Mouse (Mus musculus): ENCODE results near the gene 4930579F01Rik.

DNA sequence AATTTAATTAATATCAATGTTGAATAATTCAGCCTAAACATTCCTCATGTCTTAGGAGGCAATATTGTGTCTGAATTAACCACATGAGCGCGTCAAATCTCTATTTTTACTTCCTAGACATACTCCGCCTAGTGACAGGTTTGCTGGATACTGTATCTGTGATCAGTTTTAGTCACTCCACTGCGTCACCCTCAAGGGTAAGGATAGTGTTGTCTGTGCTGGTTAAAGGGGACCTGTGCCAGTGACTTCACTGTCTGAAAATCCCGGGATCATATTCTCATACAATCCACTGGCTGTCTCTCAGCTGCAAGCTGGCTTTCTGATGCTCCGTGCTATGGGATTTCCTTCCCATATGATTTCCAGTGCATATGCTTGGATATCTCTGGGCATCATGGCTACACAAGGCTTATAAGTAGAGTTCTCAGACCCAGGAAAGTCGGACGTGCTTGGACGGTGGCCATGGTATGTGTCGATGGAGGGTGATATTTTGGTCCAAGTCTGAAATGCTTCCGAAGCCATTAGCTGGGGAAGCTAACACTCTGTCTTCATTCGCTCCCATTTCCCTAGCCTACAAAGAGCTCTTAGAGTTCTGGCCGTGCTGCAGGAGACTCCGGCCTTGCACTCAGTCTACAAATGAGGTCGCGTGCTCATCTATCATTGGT is 74.0 kb downstream of the 4930579F01Rik start:
- TF ChIP-seq CTCF (IDR thresholded peaks at IDR 0.05; ENCODE audit: low read depth) (no peak), EP300 (optimal IDR thresholded peaks at IDR 0.05) (no peak)
